Mouse (Mus musculus): ENCODE data around the gene Nat8f2. TPM values are rescaled to one million over a fixed set of nuclear protein-coding genes. Genes with fewer than 3 reads are reported as not detected.
"Not testable (repeated sequence)": the region's sequence is repeated elsewhere in the genome, so short reads cannot be mapped to it uniquely, and the experiment has no call there.

The Nat8f2 gene
- total RNA-seq, 4 experiments from 2014 or later, result 0.13 TPM; not detected in 3

DNA sequence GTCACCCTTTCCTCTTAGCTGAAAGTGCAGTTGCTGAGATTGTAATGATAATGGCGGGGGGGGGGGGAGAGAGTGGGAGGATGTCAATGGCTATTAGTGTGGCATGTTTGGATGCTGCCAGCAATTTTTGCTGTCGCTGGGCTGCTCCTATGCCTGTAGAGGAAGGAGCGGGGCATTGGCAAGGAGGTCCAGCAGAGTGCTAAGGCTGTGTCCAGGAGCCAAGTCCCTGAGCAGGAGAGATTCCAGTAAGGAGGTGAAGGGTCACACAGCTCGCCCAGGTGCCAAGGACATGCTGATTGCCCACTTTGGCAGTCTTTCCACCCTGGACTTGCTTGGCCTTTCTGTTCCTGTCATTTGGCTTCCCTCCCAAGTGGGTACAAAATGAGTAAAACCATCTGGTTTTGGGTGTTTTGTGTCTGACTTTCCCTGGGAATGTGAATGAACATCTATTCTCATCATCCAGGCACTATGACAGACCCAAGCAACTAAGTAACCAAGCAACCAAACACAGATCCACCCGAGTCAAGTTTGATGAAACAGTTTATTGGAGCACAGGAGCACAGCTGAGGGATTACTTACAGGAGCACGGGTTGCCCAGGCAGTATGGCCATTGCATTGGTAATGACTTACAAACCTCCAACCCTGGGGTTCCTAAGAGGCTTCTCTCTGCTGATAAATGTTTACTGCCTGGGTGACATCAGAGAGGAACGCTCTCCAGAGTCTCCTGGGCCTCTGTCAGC lies 3.9 kb downstream of the Nat8f2 start:
- not testable (repeated sequence) for DNase-seq (ENCODE audit: low spot score in 2 of 2)

DNA sequence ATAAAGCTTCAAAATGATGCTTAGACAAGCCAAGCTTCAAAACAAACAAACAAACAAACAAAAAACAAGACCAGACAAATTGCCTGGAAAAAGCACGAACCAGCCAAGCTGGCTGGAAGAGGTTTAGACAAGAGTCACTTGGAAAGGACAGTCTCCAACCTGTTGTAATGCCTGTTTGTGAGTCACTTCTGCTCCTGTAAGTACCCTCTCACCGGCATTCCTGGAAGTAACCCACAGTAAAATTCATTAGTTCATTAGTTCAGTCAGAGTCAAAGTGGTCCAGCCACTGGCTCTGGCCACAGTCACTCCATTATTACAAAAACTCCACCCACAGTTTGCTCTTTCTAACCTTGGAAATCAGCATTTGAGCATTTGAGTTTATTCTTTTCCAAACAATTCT lies 5.1 kb downstream of the Nat8f2 start:
- no peak for DNase-seq (ENCODE audit: low spot score in 2 of 2)

DNA sequence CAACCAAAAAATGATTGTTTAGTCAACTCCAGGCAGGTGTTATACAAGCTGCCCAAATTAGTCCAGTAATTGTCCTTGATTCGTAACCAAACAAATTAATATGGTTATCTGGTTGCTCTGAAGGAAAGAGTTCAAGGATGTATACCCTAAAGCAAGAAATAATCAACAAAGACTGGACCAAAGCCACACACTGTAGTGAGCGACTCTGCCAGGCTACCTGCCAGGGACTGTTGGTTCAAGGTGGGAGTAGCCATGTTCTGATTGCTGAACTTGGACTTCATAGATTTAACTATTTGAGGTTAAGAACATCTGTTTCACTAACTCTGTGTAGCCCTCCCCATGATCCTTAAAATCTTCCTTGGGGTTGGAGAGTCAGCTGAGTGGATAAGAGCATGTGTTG lies 5.8 kb downstream of the Nat8f2 start:
- no peak for DNase-seq (ENCODE audit: low spot score in 2 of 2)

DNA sequence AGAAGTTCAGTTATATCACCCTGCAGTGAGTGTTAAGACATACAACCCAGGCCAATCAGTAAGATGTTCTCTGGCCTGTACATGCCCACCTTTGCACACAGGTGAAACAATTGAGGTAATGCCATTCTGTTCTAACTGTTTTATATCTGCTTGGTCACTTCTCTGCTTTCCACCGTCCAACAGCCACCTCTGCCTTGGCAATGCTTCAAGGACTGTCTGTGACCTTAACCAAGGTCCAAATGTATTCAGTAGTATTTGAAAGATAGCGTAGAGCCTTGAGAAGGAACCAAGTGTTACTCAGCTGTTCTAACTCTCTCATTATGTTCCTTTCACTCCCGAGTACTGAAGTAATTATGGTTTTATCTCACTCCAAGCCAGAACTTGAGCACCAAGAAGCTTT lies 6.4 kb downstream of the Nat8f2 start:
- DNase-seq (ENCODE audit: low spot score in 2 of 2), result no peak

DNA sequence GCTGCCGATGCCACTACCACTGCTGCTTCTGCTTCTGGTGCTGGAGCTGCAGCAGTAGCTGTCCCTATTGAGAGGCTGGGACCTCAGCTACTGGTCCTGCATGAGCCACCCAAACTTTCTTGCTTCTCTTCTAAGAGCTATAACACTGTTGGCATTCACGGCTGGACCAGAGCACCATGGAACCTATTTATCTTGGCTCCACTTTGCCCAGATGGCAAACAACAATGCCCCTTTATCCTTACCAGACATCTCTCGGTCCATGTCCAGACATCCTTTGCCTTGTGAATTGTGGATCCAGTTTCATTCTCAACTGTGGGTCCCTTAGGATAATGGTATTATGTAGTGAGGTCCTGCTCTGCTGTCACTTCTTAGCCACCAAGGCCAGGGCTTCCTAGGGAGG lies 7.7 kb downstream of the Nat8f2 start:
- DNase-seq (ENCODE audit: low spot score in 2 of 2), result no peak

DNA sequence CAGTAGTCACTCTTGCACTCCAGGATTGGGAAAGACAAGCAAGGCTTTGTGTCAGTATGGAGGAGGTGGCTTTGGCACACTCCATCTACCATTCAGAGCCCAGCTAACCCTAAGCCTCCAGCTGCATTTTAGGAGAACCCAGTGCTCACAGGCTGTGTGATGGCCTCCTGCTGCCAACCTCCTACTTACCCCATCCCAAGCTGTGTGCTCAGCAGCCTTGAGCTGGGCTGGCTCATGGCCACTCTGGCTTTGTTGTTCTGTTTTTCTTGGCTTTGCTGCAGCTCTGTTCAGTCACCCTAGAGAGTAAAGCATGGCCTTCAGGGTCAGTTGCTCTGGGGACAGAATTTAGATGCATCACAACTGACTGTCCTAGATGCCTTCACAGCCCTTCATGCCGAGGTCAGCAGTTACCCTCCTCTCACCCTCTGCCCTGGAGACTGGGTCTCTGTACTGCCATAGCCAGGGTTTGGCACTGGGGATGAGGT lies 12.7 kb downstream of the Nat8f2 start:
- peak in 1 of 2 experiments; percentile 61 for DNase-seq (ENCODE audit: low spot score in 2 of 2)

DNA sequence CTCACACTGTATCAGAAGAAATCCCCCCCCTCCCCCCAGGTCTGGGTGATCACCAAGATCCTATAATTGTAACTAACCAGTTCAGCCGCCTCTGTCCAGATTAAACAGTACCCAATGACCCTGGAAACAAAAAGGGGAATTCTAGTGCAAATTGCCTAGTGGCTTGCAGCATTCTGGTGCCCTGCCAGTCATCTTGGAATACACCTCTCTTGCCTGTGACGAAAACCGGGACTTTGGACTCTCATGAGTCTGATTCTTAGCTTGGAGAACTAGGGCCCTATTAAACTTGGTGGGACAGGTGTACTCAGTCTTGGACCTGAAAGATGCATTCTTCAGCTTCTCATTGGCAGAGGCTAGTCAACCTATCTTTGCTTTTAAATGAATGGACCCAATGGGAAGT lies 15.5 kb downstream of the Nat8f2 start:
- no peak for DNase-seq (ENCODE audit: low spot score in 2 of 2)

DNA sequence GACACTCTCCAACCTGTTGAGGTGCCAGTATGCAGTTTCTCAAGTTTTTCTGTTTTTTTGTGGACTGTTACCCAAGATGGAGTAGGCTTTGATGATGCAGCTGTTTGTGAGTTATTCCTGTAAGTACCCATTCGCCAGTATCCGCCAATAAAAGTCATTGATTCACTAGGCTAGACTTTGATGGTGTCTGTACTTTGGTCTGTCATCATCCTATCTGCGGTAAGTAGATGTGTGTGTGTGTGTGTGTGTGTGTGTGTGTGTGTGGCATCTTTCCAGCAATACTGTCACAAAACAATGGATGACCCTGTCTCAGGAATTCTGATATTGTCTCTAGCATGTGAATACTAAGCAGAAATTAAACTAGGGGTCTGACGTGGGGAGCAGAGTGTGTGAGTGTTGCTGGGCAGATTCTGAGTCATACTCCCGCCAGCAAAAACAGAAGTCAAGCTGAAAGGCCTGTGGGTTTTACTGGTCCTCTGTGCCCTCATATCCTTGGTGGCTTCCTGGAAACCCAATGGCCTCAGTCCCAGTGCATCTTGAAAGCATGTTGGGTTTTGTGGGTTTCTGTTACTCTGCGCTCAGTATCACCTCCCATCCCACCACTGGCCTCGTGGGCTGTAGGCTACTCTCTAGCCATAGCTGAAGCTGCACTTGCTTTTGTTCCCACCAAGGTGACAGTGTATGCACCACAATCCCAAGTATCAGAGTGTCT lies 17.7 kb downstream of the Nat8f2 start:
- DNase-seq (ENCODE audit: low spot score in 2 of 2), result no peak

DNA sequence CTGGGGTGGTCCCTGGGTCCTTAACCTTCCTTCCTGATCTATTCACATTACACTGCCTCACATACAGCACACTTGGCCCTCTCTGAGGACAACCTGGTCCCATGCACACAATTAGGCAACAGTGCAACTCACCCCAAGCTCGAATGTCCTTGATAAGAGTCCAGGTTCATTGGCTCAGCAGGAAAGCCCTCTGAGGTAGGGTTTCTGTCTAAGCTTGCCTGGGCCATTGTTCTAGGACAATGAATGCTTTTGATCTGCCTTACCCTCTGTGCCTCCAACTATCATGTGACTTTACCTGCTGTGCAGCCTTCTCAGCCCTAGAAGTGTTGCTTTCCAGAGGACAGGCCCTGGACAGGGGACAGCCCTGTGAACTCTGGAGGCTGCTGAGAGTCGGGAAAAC lies 19.7 kb downstream of the Nat8f2 start:
- DNase-seq (ENCODE audit: low spot score in 2 of 2), result no peak

DNA sequence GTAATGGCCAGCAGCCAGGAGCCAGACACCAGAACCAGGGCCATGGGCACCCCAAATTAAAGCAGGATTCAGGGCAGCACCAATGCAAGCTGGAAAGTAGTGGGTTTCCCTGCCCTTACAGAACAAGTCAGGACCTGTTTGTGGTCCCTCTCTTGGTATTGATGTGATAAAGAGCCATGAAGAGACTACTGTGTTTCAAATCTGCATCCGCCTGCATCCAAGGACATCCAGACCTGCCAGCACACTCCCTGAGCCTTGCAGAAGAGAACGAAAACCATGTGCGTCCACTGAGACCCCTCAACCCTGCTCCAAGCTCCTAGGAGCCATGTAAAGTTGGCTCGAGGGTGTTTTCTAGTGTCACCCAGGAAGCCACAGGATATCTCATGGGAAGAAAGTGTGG lies 20.8 kb downstream of the Nat8f2 start:
- no peak for DNase-seq (ENCODE audit: low spot score in 2 of 2)

DNA sequence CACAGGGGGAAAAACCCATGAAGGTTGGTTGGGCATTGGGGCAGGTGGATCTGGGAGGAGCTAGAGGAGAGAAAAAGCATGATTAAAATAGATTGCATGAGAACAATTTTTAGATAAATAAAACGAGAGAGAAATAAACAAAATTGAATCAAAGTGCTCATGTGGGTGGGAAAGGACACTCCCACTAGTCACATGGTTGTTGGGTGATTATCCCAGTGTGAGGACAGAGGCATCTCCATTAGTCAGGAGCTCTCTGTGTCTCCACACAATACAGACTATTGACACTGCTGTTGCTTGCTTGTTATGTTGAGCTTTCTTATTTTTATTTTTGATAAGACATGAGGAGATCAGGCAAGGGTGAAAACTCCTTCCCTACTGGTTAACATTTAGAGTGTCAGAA lies 22.0 kb downstream of the Nat8f2 start:
- DNase-seq (ENCODE audit: low spot score in 2 of 2), result no peak

DNA sequence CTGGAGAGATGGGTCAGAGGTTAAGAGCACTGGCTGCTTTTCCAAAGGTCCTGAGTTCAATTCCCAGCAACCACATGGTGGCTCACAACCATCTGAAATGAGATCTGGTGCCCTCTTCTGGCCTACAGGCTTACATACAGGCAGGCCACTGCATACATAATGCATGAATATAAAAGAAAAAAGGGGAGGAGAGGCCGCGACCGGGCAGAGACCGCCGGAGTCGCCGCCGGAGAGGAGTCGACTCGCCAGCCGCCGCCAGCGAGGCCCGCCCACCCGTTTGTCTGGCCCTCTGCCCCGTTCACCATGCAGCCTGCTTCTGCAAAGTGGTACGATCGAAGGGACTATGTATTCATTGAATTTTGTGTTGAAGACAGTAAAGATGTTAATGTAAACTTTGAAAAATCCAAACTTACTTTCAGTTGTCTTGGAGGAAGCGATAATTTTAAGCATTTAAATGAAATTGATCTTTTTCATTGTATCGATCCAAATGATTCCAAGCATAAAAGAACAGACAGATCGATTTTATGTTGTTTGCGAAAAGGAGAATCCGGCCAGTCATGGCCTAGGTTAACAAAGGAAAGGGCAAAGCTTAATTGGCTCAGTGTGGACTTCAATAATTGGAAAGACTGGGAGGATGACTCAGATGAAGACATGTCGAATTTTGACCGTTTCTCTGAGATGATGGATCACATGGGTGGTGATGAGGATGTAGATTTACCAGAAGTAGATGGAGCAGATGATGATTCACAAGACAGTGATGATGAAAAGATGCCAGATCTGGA lies 25.1 kb downstream of the Nat8f2 start:
- not testable (repeated sequence) for DNase-seq (ENCODE audit: low spot score in 2 of 2)

DNA sequence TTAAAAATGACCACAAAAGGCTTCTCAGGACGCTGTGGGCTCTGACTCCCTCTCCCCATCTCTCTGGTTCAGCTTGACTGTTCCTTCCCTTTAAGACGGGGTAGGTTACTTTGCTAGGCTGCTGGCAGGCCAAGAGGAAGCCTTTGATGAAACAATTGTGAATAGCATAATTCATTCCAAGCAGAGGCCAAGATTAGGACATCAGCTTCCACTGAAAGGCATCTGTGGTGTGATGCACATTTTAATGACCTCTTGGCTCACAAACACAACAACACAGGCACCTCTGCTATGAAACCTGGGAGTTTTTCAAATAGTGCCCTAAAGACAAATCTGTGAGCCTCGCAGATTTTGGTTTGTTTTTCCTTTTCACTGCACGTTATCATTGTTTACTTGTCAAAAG lies 29.0 kb downstream of the Nat8f2 start:
- no peak for DNase-seq (ENCODE audit: low spot score in 2 of 2)

DNA sequence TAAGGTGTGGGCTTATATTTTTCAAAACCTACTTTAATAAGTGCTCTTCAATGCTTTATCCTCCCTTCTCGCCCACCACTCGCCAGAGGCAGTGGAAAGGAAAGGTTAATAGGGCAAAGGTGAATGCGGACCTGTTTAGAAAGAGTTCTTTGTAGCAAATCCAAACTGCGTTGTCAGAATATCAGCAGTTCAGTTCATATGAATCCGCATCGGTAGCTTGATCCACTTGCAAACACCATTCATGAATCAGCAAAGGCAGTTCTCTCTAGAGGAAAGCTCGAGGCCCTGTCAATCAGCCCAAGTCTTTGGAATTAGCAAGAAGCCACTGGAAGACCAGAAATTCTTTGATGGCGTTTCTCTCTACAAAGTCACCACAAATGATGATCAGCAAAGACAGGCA lies 30.3 kb downstream of the Nat8f2 start:
- no peak for DNase-seq (ENCODE audit: low spot score in 2 of 2)

DNA sequence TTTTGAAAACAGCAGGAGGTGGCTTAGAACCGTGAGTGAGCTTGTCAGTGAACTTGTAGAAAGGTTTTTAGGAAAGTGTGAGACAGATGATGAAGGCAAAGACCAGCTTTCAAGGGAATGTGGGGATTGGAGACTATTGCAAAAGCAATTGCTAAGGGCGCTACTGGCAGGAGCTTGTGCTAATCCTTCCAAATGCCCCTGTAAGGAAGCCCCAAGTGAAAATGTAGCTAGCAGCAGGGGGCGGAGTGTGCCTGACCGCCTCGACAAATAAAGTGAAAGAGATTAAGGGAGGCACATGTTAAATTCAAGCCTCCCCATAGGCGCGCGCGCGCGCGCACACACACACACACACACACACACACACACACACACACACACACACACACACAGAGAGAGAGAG lies 31.7 kb downstream of the Nat8f2 start:
- DNase-seq (ENCODE audit: low spot score in 2 of 2), result not testable (repeated sequence)

DNA sequence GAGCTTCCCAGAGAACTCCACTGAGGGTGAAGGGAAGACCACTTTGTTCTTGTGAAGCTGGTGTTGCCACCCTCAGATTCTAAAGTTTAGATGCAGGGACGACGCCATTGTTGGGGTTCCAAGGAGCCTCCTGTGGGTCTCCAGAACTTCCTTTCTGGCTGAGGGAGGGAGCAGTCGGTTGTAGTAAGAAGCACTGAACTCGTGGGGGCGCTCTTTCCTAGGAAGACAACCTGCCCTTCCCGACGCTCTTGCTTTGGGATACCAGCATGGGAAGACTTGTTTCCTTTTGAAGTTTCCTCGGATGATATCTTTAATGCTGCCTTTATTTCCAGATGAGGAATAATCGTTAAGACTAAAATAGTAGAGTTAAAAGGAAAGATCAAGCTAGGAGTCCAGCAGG lies 32.1 kb downstream of the Nat8f2 start:
- DNase-seq (ENCODE audit: low spot score in 2 of 2), result peak in 1 of 2 experiments; percentile 14

DNA sequence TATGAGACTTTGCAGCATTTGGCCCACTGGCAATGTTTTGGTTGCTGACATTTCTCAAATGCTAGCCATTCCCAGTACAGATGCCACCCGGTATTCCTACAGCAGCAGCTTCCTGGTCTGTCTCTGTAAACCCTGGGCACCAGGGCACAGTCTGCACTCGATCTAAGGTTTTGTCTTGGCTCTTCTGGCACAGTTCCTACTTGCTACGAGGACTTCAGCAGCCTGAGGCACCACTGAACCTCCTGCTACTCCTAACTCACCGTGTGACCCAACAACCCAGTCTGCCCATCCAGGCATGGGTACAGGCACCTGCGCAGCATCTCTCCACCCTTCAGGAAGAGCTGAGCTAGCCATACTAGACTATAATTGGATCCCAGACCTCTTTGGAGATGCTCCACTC lies 32.9 kb downstream of the Nat8f2 start:
- not testable (repeated sequence) for DNase-seq (ENCODE audit: low spot score in 2 of 2)

DNA sequence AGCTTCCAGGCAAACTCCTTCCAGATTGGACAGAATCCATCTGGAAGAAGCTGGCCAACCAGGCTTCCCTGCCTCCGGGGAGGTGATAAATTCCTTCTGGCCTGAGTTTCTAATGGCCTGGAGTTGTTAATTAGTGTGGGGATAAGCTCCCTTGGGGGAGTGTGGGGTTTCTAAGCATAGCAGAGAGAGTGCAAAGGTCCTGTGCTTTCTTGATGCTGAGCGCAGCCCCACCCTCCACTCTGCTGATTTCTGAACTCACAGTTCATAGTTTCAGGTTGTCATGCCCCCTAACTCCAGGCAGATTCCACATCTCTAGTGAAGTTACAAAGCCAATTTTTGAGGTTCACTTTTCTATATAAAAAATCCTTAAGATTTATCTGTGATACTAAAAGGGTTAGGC lies 33.9 kb downstream of the Nat8f2 start:
- DNase-seq (ENCODE audit: low spot score in 2 of 2), result not testable (repeated sequence)

DNA sequence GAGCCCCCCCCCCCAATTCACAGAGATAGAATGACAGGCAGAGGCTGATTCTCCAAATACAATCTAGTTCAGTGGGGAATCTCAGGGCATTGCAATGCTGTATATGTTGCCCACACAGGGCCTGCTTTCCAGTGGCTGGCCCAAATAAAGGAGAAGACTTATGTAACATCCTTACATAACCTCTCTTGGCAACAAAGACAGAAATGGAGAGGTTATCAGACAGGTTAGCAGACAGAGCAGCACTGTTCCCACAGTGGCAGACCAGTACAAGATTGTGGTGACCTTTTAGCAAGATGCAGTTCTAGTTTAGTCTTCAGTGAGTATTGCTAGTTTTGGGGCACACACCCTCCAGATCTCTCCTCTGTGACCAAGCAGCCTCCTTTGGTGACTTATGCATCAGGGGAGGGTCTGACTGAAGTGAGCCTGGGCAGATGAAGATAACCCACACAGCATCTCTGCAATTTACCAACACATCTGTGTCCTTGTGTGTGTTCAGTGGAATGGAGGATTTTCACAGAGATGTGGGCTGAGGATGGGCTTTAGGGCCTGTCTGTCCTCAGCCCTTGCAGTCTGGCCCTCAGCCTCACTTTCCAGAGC lies 34.4 kb downstream of the Nat8f2 start:
- DNase-seq (ENCODE audit: low spot score in 2 of 2), result not testable (repeated sequence)

DNA sequence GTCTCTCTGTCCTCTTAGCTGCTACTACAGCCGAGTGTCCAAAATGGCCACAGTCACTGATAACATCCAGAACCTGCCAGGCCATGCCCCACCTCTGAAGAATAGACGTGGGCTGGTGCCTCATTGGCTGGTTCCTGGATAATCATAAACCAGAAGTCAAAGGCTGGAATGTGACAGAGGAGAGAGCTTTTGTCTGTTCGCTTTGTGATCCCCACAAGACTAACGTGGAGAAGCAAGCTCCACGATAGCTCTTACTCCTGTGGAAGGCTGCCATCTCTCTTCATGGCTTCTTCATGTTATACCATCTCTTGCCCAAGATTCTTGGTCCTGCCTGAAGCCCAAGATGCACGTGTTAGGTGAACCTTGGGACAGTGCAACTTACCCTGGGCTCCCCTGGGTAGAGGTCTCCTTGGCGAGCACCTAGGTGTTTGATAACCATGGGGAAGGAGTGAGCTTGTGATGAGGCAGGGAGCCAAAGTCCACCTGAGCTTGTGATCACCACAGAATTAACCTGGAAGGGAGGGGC lies 37.1 kb downstream of the Nat8f2 start, which contains the start of gene Nat8:
TSS of gene Nat8 (minus strand) at position 287 of the 526 bp plus-strand sequence.
- DNase-seq (ENCODE audit: low spot score in 2 of 2), result no peak

DNA sequence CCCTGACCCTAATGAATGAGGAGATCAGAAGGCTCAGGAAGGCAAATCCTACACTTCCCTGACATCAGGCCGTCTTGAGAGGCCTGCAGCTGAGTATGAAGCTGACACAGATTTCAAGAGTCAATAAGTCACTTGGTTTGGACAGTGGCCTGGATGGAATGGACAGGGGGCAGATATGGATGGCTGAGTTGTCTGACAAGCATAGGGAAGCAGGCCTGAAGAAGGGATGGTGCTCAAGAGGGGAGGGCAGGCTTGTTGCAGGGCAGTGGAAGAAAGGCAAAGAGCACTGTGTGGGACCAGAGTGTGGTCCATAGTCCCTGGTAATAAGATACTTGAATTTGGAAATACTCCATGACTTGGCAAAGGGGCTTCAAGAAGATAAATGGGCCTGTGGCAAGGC lies 39.5 kb downstream of the Nat8f2 start:
- DNase-seq (ENCODE audit: low spot score in 2 of 2), result no peak
